Mouse (Mus musculus): Measurements from ENCODE around the gene H2-M10.2.
A peak's percentile ranks its signal among the peaks of the same experiment; 100 is the strongest.

H2-M10.2 gene

DNA sequence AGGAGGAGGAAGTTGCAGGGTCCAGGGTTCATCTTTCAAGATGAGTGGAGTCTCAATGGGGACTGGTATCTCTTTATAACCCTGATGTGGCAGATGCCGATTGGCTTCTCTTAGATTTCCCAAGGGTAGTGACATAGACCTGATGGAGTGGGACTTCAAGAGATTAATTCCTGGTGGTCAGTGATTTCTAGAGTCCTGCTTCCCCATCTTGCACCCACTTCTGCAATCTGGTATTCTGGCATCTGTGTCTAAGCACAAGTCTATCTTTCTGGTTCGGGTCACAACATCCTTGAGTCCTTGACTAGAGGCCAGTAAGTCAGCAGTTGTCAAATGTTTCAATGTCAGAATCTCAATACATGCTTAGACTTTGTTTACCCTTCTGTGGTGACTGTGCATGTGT is at the start of gene H2-M10.2:
TSS of gene H2-M10.2 (minus strand) at position 101 of the 400 bp plus-strand sequence.
- no peak for DNase-seq (ENCODE audit: low spot score in 2 of 2)

DNA sequence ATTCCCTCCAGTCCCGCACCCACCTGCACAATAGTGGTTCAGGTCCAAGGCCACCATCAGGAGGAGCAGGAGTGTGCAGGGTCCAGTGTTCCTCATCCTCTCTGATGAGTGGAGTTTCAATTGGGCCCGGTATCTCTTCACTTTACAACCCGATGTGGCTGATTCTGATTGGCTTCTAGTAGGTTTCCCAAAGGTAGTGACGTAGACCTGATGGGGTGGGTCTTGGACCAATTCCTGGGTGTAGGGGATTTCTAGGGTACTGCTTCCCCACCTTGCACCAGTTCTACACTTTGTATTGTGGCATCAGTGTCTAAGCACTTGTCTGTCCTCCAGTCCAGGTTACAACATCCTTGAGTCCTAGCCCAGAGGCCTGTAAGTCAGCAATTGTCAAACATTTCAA is 39.8 kb upstream of the H2-M10.2 start, which contains the start of gene H2-M10.1:
TSS of gene H2-M10.1 (minus strand) at position 101 of the 400 bp plus-strand sequence.
- DNase-seq (ENCODE audit: low spot score in 2 of 2) = no peak

DNA sequence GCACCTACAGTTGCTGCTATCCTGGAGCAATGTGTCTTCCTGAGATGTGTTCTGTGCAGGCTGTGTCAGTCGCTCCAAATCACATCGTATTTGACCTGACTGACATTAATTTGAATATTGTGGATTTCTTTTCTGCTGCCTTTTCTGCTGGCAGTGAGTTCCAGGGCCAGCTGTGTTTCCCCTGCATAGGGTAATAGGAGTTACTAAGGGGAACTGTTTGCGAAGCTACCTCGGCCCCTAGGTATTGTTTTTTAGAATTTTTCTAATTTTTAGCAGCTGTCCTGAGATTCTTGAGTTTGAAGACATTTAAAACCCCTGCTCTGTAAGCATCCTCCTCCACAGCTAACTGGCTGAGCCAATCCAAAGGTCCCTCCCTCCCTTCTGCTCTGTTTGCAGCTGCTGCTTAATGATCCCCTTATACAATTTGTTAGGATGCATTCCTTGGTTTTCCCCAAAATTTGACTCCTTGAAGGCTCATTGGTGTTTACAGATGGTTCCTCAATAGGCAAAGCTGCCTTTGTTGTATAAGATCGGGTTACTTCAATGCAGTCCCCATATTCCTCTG is 29.5 kb upstream of the H2-M10.2 start:
- no peak for DNase-seq (ENCODE audit: low spot score in 2 of 2)

DNA sequence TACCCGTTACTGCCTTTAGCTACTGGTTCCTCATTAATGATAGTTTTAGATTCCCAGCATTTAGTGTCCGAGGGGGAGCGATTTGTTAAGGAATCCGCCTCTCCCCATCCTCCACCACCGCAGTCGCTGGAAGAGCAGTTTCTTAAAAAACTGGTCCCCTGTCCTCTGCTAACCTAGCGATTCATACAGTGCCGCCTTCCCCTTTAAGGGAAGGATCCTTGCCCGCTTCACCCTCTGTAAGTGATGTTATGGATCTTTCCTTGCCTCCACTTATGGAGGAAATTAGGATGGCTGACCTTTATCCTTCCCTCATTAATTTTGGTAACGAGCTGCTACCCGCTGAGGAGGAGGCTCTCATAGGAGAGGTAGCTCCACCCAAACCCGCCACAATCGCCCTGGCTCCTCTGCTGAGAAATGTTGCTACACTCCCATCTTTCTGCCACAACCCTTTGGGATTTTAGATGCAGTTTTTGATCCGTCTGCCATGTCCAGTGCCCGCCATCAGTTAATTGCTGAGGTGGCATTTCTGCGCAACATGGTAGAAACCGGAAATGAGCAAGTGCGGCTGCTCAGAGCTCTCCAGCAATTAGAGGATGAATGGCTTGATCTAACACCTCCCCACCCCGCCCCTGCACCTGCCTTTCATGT is 28.9 kb upstream of the H2-M10.2 start:
- DNase-seq (ENCODE audit: low spot score in 2 of 2) = peak in 1 of 2 experiments; percentile 57

DNA sequence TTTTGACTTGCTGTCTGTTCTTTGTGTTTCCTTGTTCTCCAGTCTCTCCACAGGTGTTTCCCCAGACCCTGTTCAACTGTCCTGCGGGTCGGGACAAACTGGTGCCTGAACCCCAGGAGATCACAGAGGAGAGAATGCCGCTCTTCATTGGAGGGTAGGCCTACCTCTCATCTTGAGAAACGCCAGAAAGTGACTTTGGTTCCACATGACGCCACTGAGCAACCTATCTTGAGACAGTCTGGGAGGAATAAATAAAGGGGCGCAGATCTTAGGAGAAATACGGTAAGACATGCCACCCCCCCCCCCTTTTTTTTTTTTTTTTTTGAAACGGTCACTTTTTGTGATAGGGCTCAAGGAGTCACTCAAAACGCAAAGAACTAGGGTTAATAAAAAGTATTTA is 28.2 kb upstream of the H2-M10.2 start:
- DNase-seq (ENCODE audit: low spot score in 2 of 2) = peak in 1 of 2 experiments; percentile 6

DNA sequence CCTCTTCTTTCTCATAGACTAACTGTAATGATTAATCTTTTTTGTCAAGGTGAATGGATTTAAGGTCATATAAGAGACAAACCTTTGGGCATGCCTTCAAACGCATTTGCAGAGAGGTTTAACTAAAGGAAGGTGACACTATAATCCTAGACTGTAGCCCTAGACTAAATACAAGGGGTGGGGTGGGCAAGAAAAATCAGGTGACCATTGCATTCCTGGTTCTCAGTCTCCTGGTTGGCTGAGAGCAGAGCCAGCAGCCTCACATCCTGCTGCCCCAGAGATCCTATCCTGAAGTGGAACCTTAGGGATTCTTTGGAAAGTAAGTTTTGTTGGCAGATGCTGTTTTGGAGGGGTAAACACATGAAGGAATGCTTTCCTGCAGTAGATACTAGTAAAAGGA is 23.0 kb upstream of the H2-M10.2 start:
- no peak for DNase-seq (ENCODE audit: low spot score in 2 of 2)

DNA sequence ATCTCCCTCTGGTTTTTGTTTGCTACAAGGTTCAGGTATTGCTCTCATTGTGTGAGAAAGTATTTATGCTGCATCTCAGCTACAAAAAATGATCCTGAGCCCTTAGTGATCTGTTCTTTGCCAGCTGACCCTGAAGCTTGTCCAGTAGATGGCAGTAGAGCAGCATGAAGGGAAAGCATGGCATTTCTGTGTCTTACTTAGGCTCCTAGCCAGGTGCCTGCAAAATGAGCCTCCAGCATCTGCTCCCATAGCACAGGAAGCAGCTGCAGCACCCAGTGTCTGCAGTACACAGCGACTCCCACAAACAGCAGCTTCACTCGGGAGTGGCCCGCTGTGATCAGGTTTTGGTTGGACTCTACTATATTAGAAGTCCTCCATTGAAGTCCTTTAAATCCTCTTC is 22.6 kb upstream of the H2-M10.2 start:
- peak in 1 of 2 experiments; percentile 73 for DNase-seq (ENCODE audit: low spot score in 2 of 2)

DNA sequence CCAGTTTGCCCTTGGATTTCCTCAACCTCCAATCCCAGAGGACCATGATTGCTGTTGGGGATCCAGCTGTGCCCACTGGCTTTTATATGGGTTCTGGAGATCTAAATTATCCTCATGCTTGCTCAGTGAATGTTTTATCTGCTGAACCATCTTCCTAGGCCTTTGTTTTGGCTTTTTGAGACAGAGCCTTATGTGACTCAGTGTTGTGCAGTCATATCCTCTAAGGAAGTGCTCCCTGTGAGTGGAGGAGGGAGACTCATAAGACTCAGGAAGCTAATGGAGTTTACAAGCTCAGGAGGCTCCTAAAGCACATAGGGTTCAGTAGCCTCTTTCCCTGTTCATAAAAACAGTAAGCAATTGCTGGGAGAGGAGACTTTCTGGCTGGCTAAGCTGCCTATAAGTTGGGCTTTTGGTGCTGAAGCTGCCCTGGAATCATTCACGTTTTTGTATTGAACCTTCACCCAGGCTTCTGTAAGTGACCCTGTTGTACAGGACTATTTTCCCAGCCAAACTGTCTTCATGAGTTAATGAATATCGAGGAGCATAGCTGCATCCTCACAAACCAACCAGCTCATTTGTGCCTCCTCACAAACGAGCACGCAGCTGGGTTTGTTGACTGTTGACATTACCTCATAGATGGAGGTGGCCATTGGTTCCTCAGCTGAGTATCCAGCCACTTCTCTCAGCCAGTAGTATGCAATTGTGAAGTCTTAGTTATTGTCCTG is 4.6 kb downstream of the H2-M10.2 start:
- no peak for DNase-seq (ENCODE audit: low spot score in 2 of 2)

DNA sequence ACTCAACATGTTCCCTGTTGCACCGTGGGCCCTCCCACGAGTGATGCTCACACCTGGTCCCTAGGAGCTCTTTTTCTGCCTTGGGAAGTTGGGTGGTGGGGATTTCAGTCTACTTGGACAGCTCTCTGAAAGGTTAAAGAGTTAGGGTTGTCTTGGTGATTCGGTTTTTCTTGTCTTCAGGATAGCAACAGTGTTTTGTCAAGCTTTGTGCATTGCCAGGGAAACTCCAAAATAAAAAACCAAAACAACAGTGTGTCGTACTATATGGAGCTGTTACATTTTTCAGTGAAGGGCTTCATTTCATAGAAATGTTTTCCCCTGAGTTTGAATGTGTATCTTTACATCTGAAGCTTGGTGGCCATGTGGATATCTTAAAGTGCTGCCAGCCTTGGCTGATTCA is 11.5 kb downstream of the H2-M10.2 start:
- DNase-seq (ENCODE audit: low spot score in 2 of 2) = no peak

DNA sequence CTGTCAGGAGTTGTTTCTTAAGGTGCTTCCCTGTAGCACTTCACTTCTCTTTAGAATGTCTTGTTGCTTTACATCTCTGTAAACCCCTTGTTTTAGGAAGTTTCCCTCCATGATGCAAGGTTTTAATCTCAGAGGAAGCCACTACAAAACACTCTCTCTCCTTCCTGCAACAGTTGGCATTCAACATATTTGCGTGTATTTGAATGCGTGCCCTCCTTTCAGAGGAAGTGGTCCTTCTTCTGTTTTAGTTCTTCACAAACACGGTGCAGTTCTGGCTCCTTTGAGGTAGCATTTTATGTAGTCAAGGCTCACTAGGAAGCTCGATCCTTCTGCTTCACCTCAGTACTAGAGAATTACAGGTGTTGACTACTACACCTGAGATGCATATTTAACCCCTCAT is 12.5 kb downstream of the H2-M10.2 start:
- no peak for DNase-seq (ENCODE audit: low spot score in 2 of 2)

DNA sequence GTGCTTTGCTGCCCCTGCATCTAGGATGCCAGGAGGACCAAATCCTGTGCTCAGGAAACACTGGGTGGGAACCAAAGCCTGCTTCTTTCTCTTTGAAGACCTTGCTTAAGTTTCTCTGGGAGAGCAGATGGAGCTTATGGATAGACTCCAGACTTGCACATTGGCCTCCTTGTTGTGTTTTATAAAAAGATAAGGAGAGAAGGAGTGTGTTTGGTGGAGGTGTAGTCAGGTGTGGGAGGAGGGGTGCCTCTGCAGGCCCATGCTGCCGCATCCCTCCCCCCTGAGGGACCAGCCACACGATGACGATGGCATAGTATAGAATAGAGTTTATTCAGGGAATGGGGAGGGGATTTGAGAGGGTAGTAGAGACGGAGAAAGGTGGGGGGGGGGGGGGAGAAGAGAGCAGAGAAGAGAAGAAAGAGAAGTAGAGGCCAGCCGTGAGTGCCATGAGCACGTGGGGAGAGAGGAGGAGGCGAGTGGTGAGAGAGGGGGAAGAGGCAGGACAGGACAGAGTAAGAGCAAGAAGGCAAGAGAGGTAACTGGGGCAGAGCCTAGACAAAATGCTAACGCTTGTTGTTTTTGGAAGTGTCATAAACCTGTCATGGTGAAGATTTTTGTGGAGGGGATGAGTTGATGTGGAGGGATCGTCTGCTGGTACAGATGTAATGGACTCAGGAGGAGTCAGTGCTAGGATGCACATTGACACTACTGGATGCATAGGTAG is 13.5 kb downstream of the H2-M10.2 start:
- DNase-seq (ENCODE audit: low spot score in 2 of 2) = no peak

DNA sequence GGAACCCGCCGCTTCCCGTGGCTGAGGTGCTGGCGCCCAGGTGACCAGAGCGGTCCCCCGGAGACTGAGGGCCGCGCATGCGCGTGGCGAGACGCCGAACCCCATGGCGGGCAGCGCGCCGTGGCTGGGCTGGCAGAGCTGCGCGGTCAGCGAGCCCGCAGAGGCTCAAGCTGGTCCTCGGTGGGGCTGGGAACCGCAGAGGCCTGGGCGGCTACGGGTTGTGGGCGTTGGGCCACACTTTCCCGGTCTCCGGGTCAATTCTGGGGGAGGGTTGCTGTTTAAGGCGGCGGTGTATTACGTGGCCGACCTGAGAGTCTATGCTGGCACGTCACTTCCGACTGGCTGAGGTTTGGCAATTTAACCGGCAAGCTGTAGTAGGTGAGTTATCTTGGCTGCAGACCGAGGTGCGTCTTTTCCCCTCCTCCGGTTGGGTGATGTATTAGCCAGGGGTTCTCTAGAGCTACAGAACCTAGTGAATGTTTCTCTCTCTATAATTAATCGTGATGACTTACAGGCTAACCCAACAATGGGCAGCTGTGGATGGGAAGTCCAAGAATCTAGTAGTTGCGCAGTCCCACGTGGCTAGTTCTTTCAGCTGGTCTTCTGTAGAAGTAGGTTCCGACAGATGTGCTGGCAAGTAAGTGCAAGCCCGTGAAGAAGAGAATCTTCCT is 14.6 kb downstream of the H2-M10.2 start, which contains the start of gene Trim39:
TSS of gene Trim39 (minus strand) at position 662 of the 671 bp plus-strand sequence.
- DNase-seq (ENCODE audit: low spot score in 2 of 2) = no peak

DNA sequence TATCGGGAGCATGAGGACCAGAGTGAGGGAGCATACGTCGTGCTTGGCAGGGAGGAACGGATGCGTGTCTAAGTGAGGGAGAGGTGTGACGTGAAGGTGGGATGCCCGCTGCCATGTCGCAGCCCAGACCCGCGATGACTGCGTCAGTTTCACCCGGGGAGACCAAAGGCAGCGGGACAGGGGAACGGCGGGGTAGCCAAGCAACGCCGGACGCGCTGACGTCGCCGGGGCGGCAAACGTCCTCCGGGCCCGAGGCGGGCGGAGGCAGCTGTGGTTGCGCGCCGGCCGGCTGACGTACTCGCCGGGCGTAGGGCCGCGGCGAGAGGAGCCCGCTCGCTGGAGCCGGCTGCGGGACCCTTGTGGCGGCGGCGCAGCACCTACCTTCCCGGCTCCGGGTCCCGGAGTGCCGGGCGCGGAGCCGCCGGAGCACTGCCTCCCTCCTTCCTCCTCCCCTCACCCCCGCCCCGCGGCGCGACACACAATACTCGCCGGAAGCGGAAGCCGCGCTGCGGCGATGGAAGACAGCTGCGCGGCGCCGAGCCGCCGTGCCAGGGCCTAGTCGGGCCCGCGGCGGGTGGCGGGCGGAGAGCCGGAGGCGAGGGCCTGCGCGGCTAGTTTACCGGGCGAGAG is 15.2 kb downstream of the H2-M10.2 start:
- peak; percentile 69 to 87 for DNase-seq (ENCODE audit: low spot score in 2 of 2)

DNA sequence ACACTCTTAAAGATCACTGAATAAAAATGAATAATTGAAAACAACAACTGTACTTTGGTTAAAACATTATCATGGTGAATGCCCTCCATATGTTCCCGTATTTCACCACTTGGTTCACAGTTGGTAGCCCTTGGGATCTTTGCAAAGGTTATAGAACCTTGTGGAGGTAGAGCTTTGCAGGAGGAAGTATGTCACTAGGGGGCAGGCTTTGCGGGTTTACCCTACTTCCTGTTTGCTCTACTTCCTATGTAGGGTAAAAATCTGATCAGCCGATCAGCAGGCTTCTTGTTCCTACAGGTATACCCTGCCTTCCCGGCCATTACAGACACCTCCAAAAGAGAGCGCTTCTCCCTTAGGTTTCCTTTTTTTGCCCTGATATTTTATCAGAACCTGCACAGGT is 20.5 kb downstream of the H2-M10.2 start:
- no peak for DNase-seq (ENCODE audit: low spot score in 2 of 2)

DNA sequence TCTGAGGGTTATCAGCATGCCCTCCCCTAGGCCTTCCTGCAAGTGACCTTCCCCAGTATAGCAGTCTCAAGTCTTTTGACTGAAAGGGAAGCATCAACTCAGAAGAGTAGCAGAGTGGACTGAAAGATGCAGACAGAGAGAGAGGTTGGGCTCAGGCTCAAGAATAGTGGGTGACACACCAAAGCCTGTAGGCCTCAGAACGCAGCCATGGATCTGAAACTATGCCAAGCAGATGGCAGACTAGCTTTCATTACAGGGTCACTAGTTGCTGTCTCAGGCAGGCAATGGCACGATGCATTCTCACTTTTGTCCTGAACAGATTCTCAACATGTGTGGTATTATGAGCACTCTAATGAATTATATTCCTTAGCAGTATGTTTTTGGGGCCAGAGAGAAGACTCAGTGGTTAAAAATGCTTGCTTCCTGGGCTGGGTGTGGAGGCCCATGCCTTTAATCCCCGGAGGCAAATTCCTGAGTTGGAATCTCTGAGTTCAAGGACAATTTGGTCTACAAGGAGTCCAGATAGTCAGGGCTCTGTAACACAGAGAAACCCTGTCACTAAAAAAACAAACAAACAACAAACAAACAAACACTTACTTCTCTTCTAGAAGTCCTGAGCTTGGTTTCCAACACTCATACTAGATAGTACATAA is 21.9 kb downstream of the H2-M10.2 start:
- DNase-seq (ENCODE audit: low spot score in 2 of 2) = no peak

DNA sequence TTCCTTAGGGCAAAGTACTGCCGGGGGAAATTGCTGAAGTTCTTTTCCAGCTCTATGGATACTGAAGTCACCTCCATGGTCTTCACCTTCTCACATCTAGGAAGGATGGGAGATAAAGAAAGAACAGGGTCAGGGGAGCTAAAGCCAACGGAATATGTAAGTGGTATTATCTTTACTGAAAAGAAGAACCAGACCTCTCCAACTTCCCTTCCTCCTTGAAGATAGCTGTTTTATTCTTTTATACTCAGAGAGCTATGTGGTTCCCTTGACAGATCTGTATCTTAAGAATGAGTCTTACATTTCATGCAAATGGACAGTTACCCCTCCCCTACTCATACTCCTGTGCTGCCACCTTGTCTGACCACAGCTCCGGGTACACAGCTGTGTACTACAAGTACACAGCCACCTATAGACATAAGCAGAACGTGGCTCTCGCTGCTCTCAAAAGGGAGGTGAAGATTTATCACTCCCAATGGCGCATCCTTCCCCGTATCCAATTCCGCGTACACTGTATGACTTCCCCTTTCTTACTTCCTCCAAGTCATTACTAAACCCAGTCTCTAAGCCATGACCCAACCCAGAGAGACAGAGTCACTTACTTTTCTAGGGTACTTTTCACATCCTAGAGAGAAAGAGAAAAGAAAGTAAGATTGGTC is 24.7 kb downstream of the H2-M10.2 start:
- DNase-seq (ENCODE audit: low spot score in 2 of 2) = no peak

DNA sequence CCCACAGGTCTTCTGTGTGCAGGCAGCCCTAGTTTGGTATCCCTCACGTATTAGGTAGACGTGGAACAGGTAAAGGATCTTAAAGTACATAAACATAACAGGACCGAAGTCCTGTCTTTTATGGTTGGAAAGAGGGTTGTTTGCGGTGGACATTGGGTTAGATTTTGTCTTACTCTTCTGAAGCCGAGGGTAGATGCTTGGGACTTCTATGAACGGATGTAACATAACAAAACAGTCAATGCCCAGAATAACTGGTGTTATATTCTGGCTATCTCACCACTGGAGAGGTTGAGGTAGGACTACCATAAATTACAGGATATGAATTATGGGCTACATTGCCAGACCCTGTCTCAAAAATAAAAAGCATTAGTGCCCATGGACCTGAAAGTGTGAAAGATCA is 28.3 kb downstream of the H2-M10.2 start, which contains the start of gene Rpp21:
TSS of gene Rpp21 (minus strand) at position 101 of the 400 bp plus-strand sequence.
- DNase-seq (ENCODE audit: low spot score in 2 of 2) = no peak

DNA sequence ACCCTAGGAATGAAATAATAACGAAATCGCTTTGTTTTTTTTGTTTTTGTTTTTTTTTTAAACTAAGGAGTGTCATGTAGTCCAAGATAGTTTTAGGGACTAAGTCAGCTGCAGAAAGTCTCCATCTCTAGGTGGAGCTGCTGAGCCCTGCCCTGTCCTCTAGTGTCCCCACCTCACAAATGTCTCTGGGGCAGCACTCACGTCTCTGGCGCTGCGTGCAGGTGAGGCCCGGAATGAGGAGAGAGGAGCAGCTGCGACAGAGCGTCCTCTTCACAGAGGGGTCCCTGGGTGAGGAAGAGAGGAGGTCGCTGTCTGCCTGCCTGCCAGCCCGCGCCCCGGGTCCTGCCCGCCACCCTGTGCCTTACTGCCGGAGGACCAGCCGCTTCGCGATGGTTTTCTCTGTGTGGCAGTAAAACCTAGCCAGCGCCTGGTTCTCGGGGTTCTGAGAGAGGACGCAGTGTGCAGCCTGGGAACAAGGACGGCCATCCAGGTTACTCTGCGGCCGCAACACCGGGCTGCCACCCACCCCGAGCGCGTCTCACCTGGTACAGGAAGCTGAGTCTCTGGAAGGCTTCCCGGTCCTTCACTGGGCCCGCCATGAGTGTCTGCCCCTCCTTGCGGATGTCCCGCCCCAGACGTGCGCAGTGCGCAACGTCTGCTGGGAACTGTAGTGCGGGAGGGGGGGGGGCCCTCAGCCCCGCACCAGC is 28.9 kb downstream of the H2-M10.2 start:
- peak; percentile 65 to 72 for DNase-seq (ENCODE audit: low spot score in 2 of 2)

DNA sequence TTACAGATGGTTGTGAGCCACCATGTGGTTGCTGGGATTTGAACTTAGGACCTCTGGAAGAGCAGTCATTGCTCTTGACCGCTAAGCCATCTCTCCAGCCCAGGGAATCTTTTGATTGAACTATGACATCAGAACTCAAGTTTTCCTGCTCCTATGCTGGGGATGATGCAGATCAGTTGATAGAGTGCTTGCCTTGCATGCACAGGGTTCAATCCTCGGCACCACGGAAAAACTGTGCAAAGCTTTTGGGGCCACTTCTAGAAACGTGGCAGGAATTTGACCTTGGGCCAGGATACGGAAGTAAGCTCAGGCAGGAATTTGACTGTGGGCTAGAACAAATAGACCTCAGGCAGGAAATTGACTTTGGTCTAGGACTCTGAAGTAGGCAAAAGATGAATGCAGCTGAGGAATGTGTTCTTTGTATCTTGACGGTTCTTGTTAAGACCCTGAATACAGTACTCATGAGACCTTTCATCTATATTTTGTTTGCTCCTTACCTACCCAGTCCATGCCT is 33.1 kb downstream of the H2-M10.2 start:
- no peak for DNase-seq (ENCODE audit: low spot score in 2 of 2)

All from cerebellum, postnatal 4 days (tissue).